Mouse (Mus musculus): ENCODE data around the gene Actr2. TPM values are rescaled to one million over a fixed set of nuclear protein-coding genes. Genes with fewer than 3 reads are reported as not detected.

Gene Actr2
- polyA plus RNA-seq, 1 experiment from 2014 or later = 185 TPM

GRCm38 (mm10) chr11:20017937-20018336 lies 94.8 kb downstream of the Actr2 start:
- no peak for DNase-seq (ENCODE audit: low spot score)

- no peak for DNase-seq (ENCODE audit: low spot score)
Observed at GRCm38 (mm10) chr11:20013366-20013765, 99.3 kb downstream of the Actr2 start.

Other genes with a start within 250 kb of the Actr2 start
- gene Spred2, start 188.5 kb downstream of the Actr2 start, polyA plus RNA-seq (2015; fragmentation: Nextera tagmentation; extraction: Ambion mirVana) = 5.5 and 6.4 TPM in 2 replicates
- 172 and 180 TPM in 2 replicates for gene Rab1a, start 88.5 kb upstream of the Actr2 start, polyA plus RNA-seq (2015; fragmentation: Nextera tagmentation; extraction: Ambion mirVana)
- gene Cep68, start 136.5 kb upstream of the Actr2 start, polyA plus RNA-seq (2015; fragmentation: Nextera tagmentation; extraction: Ambion mirVana) = 16.6 and 18.1 TPM in 2 replicates
- 5.6 and 6.1 TPM in 2 replicates for gene Slc1a4, start 219.8 kb upstream of the Actr2 start, polyA plus RNA-seq (2015; fragmentation: Nextera tagmentation; extraction: Ambion mirVana)

Data from thymus, postnatal 0 days (tissue).